In the genomic region with DNA sequence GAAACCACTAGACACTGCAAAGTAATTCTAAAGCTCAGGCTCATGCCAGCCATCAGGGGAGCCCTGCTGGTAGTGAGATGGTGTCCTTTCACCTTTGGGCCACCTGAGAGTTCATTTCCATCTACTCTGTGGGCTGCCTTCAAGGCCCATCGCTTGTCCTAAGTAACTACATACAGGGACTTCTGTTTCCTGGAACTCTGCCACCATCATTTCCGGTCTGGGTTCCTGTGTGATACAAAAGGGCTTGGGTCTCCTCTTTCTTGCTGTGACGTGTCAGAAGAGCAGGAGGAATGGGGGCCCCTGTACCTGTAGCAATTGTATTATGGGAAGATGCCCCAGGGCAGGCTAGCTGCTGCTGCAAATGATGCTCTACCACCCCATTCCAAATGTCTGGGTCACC, we compare ENCODE assay signal across 21 mouse cellular contexts.
DNase-seq lines count a peak whose midpoint lies in the region; TF ChIP-seq lines count a peak whose summit lies in the region.
"Had no signal": no experiment of that assay in that cellular context is flagged by ENCODE, and none has a peak within 500 bp of the region (broad histone marks: within the 10 kb centered on the region; RNA-seq: fewer than 3 reads in every experiment).

No protein-coding gene starts in this region.

- WGBS in kidney, adult 2 months, result 52% methylated on average over 3 of the region's 3 CpGs

- H3K4me3 ChIP-seq in kidney, adult 2 months (ENCODE audit: insufficient read depth, low read depth, low read length), result no peak overlapping the region
- H3K4me3 ChIP-seq: embryonic facial prominence, embryonic 10.5 days; embryonic facial prominence, embryonic 12.5 days; forebrain, embryonic 13.5 days had no signal

- H3K36me3 ChIP-seq in kidney, adult 2 months (ENCODE audit: control insufficient read depth, insufficient read depth, low read length), result no peaks in the 10 kb centered on the region
- H3K36me3 ChIP-seq: G1E had no signal

- peaks cover 6% of the 10 kb centered on the region; the same call in 1 of the 2 replicates for H3K4me1 ChIP-seq in kidney, adult 2 months (ENCODE audit: control insufficient read depth, insufficient read depth, low read length)
- H3K4me1 ChIP-seq: embryonic facial prominence, embryonic 12.5 days had no signal

- no peak for TF ChIP-seq POLR2A in kidney, adult 2 months (IDR thresholded peaks at IDR 0.05; ENCODE audit: low read depth, low read length)

- peak; percentile 46 for DNase-seq in kidney, adult 2 months
- no peak for DNase-seq in kidney, adult 8-10 months
- DNase-seq in kidney, postnatal 10 days, result peak; percentile 40
- no peak for DNase-seq in kidney, adult 18-20 months
- DNase-seq in kidney, postnatal 36 days, result peak; percentile 44 to 50
- no peak for DNase-seq in kidney, adult 11 months
- peak; percentile 43 for DNase-seq in lung, postnatal 10 days
- no peak for DNase-seq in lung, adult 18-20 months
- DNase-seq: adrenal gland, adult 8-10 months; adrenal gland, postnatal 14 days; B cell, adult 2 months; cerebellum, adult 11-12 months; cerebellum, adult 2 months; cerebellum, adult 9-10 months; cerebellum, postnatal 10 days; cerebellum, postnatal 25 days had no signal

- no peaks in the 10 kb centered on the region for H3K27me3 ChIP-seq in kidney, adult 2 months (replicated peaks; ENCODE audit: control insufficient read depth, insufficient read depth, low read length)
- H3K27me3 ChIP-seq: embryonic facial prominence, embryonic 12.5 days; forebrain, embryonic 13.5 days; Patski had no signal

- TF ChIP-seq CTCF in kidney, adult 2 months (conservative IDR thresholded peaks at IDR 0.05; ENCODE audit: insufficient read depth, insufficient read length, low read depth, low read length), result no peak

- H3K27ac ChIP-seq in kidney, adult 2 months (ENCODE audit: insufficient read depth, low read depth, low read length), result no peak overlapping the region
- H3K27ac ChIP-seq: embryonic facial prominence, embryonic 10.5 days; embryonic facial prominence, embryonic 12.5 days; forebrain, embryonic 13.5 days had no signal

Comparison
In these comparisons a context has a peak if more than half of its experiments do, and no peak if none do; other contexts are left out.
1. DNase-seq: peak in kidney, adult 2 months (single experiment), kidney, postnatal 10 days (single experiment), kidney, postnatal 36 days (2 of 2) and lung, postnatal 10 days (single experiment); none in kidney, adult 8-10 months (0 of 2), kidney, adult 18-20 months (single experiment), kidney, adult 11 months (single experiment) and lung, adult 18-20 months (0 of 2).